Mouse (Mus musculus): Measurements from ENCODE around the gene Stxbp5l. TPM values are rescaled to one million over a fixed set of nuclear protein-coding genes. Genes with fewer than 3 reads are reported as not detected.

The Stxbp5l gene
- under 1 TPM; 0.06 to 0.08 TPM for total RNA-seq (2021)
- long read RNA-seq, experiment 1: 0 reads
- long read RNA-seq, experiment 2: 0 reads

- intact Hi-C loops (cut with DNase I): no loop called here
- peak within 1 kb of the TSS; percentile 72 for H3K4me3 ChIP-seq
- peak; percentile 89 for DNase-seq
- TF ChIP-seq CTCF (IDR thresholded peaks at IDR 0.05): no peak
- H3K27ac ChIP-seq: no peak within 1 kb of the TSS
Measured at GRCm38 (mm10) chr16:37384821-37385344, at the start of gene Stxbp5l. Gene Stxbp5l (minus strand): TSS chr16:37384962.

GRCm38 (mm10) chr16:37433418-37434204 lies 48.8 kb upstream of the Stxbp5l start:
- no peak for DNase-seq
- no peak overlapping the region for H3K4me3 ChIP-seq
- no peak overlapping the region for H3K27ac ChIP-seq
- TF ChIP-seq CTCF (IDR thresholded peaks at IDR 0.05): no peak
- intact Hi-C loops (cut with DNase I): no loop called here

- intact Hi-C loops (cut with DNase I): no loop called here
- Histone ChIP-seq H3K4me3 (no peak overlapping the region), H3K27ac (no peak overlapping the region)
- no peak for TF ChIP-seq CTCF (IDR thresholded peaks at IDR 0.05)
- no peak for DNase-seq
Measured at GRCm38 (mm10) chr16:37425434-37425833, 40.7 kb upstream of the Stxbp5l start.

GRCm38 (mm10) chr16:37422874-37423273 lies 38.1 kb upstream of the Stxbp5l start:
- Histone ChIP-seq H3K4me3 (no peak overlapping the region), H3K27ac (no peak overlapping the region)
- TF ChIP-seq CTCF (IDR thresholded peaks at IDR 0.05): no peak
- peak; percentile 48 for DNase-seq
- intact Hi-C loops (cut with DNase I): no loop called here

GRCm38 (mm10) chr16:37421851-37422250 lies 37.1 kb upstream of the Stxbp5l start:
- H3K4me3 ChIP-seq: no peak overlapping the region
- intact Hi-C loops (cut with DNase I): no loop called here
- no peak for DNase-seq
- no peak overlapping the region for H3K27ac ChIP-seq
- TF ChIP-seq CTCF (IDR thresholded peaks at IDR 0.05): no peak

- no peak for TF ChIP-seq CTCF (IDR thresholded peaks at IDR 0.05)
- no peak overlapping the region for H3K27ac ChIP-seq
Measured at GRCm38 (mm10) chr16:37420512-37420911, 35.8 kb upstream of the Stxbp5l start.

GRCm38 (mm10) chr16:37405536-37405935 lies 20.8 kb upstream of the Stxbp5l start:
- H3K4me3 ChIP-seq: no peak overlapping the region

More at GRCm38 (mm10) chr16:37420512-37420911, 35.8 kb upstream of the Stxbp5l start:
- intact Hi-C loops (cut with DNase I): no loop called here
- DNase-seq: no peak
- H3K4me3 ChIP-seq: no peak overlapping the region

GRCm38 (mm10) chr16:37404922-37405321 lies 20.2 kb upstream of the Stxbp5l start:
- DNase-seq: no peak
- H3K27ac ChIP-seq: no peak overlapping the region
- no peak overlapping the region for H3K4me3 ChIP-seq
- TF ChIP-seq CTCF (IDR thresholded peaks at IDR 0.05): no peak
- intact Hi-C loops (cut with DNase I): no loop called here

More at GRCm38 (mm10) chr16:37405536-37405935, 20.8 kb upstream of the Stxbp5l start:
- no peak for TF ChIP-seq CTCF (IDR thresholded peaks at IDR 0.05)
- no peak for DNase-seq
- H3K27ac ChIP-seq: no peak overlapping the region
- intact Hi-C loops (cut with DNase I): no loop called here

- Histone ChIP-seq H3K27ac (no peak overlapping the region), H3K4me3 (no peak overlapping the region)
- no peak for TF ChIP-seq CTCF (IDR thresholded peaks at IDR 0.05)
- intact Hi-C loops (cut with DNase I): no loop called here
- no peak for DNase-seq
Measured at GRCm38 (mm10) chr16:37389964-37390363, 5.2 kb upstream of the Stxbp5l start.

- DNase-seq: no peak
- H3K4me3 ChIP-seq: no peak overlapping the region
- H3K27ac ChIP-seq: no peak overlapping the region
- intact Hi-C loops (cut with DNase I): no loop called here
- no peak for TF ChIP-seq CTCF (IDR thresholded peaks at IDR 0.05)
Measured at GRCm38 (mm10) chr16:37389201-37389905, 4.6 kb upstream of the Stxbp5l start.

- Histone ChIP-seq H3K4me3 (peak overlapping the region; percentile 72), H3K27ac (no peak overlapping the region)
- peak; percentile 33 for DNase-seq
- no peak for TF ChIP-seq CTCF (IDR thresholded peaks at IDR 0.05)
- intact Hi-C loops (cut with DNase I): no loop called here
Measured at GRCm38 (mm10) chr16:37384369-37384768, 393 bp downstream of the Stxbp5l start.

- intact Hi-C loops (cut with DNase I): no loop called here
- no peak overlapping the region for H3K4me3 ChIP-seq
- DNase-seq: no peak
- no peak for TF ChIP-seq CTCF (IDR thresholded peaks at IDR 0.05)
- no peak overlapping the region for H3K27ac ChIP-seq
Measured at GRCm38 (mm10) chr16:37383426-37383825, 1.3 kb downstream of the Stxbp5l start.

- H3K27ac ChIP-seq: no peak overlapping the region
- intact Hi-C loops (cut with DNase I): no loop called here
- no peak overlapping the region for H3K4me3 ChIP-seq
- no peak for TF ChIP-seq CTCF (IDR thresholded peaks at IDR 0.05)
- DNase-seq: peak; percentile 13
Measured at GRCm38 (mm10) chr16:37372716-37373115, 12.0 kb downstream of the Stxbp5l start.
